Mouse (Mus musculus): ENCODE results near the gene Acadsb.

Acadsb gene

GRCm38 (mm10) chr7:131465117-131465601 is 54.8 kb downstream of the Acadsb start:
- DNase-seq (ENCODE audit: low read depth in 2 of 2, low spot score in 2 of 2) = no peak

- no peak for DNase-seq (ENCODE audit: low read depth in 2 of 2, low spot score in 2 of 2)
These were observed 55.3 kb downstream of the Acadsb start for GRCm38 (mm10) chr7:131465735-131466134.

GRCm38 (mm10) chr7:131467312-131467711 is 56.9 kb downstream of the Acadsb start:
- no peak for DNase-seq (ENCODE audit: low read depth in 2 of 2, low spot score in 2 of 2)

GRCm38 (mm10) chr7:131469506-131469905 is 59.1 kb downstream of the Acadsb start:
- no peak for DNase-seq (ENCODE audit: low read depth in 2 of 2, low spot score in 2 of 2)

GRCm38 (mm10) chr7:131471551-131471950 is 61.1 kb downstream of the Acadsb start:
- no peak for DNase-seq (ENCODE audit: low read depth in 2 of 2, low spot score in 2 of 2)

GRCm38 (mm10) chr7:131477140-131477539 is 66.7 kb downstream of the Acadsb start:
- no peak for DNase-seq (ENCODE audit: low read depth in 2 of 2, low spot score in 2 of 2)

- no peak for DNase-seq (ENCODE audit: low read depth in 2 of 2, low spot score in 2 of 2)
These were observed 68.0 kb downstream of the Acadsb start for GRCm38 (mm10) chr7:131478403-131478802.

All from CD8-positive naive resting alpha-beta T cell, adult 2 months (primary cell).